ENCODE assay signal across 13 mouse cellular contexts in the genomic region with DNA sequence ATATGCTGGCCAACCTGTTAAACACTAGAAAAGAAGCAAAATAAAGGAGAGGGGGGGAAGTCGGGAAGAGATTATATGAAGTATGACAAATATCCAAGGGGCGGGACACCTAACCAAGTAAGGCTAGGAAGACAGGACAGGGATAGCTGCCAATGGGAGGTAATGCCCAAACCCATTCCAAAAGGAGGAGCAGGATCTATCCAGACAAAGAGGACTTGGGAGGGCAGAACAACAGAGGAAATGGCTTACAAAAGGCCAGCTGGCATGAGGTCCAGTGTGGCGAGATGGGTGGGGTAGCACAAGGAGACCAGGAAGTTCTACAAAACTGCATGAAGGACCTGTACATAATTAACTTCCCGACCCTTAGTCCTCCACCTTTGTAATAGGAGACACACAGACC.
"Had no signal": no experiment of that assay in that cellular context is flagged by ENCODE, and none has a peak within 500 bp of the region (broad histone marks: within the 10 kb centered on the region; RNA-seq: fewer than 3 reads in every experiment).

No protein-coding gene starts in this region.

- H3K27ac ChIP-seq: limb, embryonic 15.5 days; liver, embryonic 12.5 days; macrophage; midbrain, embryonic 15.5 days; neural tube, embryonic 12.5 days; stomach, postnatal 0 days had no signal

- H3K4me3 ChIP-seq: limb, embryonic 15.5 days; liver, embryonic 12.5 days; megakaryocyte, embryonic 14.5 days; midbrain, embryonic 15.5 days; neural tube, embryonic 12.5 days had no signal

- H3K27me3 ChIP-seq: limb, embryonic 15.5 days; midbrain, embryonic 15.5 days; neural tube, embryonic 12.5 days had no signal

- H3K36me3 ChIP-seq: limb, embryonic 15.5 days; liver, embryonic 12.5 days; midbrain, embryonic 15.5 days; neural tube, embryonic 12.5 days had no signal

- H3K9me3 ChIP-seq: limb, embryonic 15.5 days; liver, embryonic 12.5 days; midbrain, embryonic 15.5 days; neural tube, embryonic 12.5 days had no signal

- DNase-seq: kidney, adult 8-10 months; kidney, postnatal 25 days; layer of hippocampus, adult 9-11 months; thymus, postnatal 4 days had no signal

- H3K4me2 ChIP-seq: limb, embryonic 15.5 days; liver, embryonic 12.5 days; midbrain, embryonic 11.5 days; midbrain, embryonic 15.5 days; neural tube, embryonic 12.5 days had no signal

- ATAC-seq: intestine, embryonic 16.5 days; liver, embryonic 12.5 days; midbrain, embryonic 15.5 days had no signal

- H3K4me1 ChIP-seq: liver, embryonic 12.5 days had no signal

- H3K9ac ChIP-seq: limb, embryonic 15.5 days; liver, embryonic 12.5 days; midbrain, embryonic 15.5 days; neural tube, embryonic 12.5 days had no signal
